Mouse (Mus musculus): ENCODE measurements around the gene Bnip1.

Gene Bnip1

DNA sequence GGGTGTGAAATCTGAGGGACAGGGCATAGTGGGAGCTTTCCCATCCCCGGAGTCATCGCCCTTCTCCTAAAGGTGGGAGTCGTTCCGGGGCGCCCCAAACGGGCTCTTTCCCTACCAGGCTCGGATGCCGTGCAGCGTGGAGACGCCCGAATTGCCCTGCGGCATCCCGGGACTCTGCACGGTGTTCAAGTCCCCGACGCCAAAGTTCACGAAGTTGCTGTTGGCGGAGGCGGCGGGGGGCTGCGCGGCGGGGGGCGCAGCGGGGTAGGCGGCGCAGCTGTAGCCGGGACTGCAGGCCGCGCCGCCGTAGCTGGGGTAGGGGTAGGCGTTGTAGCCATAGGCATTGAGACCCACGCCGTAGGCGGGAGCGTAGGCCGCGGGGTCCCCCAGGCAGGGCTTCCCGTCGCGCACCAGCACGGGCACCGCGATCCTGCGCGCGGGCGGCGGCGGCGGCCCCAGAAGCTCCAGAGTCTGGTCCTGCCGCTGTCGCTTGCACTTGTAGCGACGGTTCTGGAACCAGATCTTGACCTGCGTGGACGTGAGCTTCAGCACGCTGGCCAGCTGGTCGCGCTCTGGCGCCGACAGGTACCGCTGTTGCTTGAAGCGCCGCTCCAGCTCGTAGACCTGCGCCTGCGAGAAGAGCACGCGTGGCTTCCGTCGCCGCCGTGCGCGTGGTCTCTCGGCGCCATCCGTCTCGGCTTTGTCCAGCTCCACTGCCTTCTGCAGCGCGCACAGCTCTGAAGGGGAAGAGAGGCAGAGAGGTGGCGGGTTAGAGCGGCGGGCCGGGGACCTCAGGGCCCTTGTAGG lies 58.2 kb downstream of the Bnip1 start:
- no peak for ATAC-seq (ENCODE audit: insufficient number of reproducible peaks, low FRiP score, low TSS enrichment)

DNA sequence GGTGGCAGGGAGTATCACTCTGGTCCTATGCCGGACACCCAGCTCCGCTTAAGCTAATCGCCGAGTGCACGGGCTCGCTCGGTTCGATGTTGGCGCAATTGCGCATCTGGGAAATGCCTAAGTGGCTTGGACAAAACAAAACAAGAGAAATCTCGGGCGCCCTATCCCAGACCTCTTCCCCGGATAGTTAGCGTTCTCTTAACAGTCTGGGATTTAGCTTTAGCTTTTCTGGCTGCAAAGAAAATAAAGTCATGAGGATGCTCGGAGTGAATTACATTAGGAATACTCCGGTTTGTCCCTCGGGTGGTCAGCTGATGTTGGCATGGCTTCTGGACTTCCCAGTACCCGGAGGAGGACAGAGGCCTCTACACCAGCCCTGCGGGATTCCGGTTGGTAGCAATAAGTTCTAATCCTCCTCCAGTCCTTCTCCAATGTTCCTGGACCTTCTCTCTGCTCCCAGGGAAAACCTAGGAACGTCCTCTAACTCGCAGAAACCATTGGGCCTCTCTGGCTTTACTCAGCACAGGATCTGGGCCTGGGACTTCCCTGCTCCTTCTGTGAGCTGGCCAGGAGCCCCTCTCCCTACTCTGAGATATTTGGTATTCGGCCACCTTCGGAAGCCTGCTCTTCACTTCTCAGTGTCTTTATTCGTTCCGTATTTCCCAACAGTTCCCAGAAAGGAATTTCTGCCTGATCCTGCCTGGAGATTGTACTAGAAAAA lies 59.0 kb downstream of the Bnip1 start:
- no peak for ATAC-seq (ENCODE audit: insufficient number of reproducible peaks, low FRiP score, low TSS enrichment)

- no peak for ATAC-seq (ENCODE audit: insufficient number of reproducible peaks, low FRiP score, low TSS enrichment)
Observed at GRCm38 (mm10) chr17:26840439-26840780, 59.5 kb downstream of the Bnip1 start.

DNA sequence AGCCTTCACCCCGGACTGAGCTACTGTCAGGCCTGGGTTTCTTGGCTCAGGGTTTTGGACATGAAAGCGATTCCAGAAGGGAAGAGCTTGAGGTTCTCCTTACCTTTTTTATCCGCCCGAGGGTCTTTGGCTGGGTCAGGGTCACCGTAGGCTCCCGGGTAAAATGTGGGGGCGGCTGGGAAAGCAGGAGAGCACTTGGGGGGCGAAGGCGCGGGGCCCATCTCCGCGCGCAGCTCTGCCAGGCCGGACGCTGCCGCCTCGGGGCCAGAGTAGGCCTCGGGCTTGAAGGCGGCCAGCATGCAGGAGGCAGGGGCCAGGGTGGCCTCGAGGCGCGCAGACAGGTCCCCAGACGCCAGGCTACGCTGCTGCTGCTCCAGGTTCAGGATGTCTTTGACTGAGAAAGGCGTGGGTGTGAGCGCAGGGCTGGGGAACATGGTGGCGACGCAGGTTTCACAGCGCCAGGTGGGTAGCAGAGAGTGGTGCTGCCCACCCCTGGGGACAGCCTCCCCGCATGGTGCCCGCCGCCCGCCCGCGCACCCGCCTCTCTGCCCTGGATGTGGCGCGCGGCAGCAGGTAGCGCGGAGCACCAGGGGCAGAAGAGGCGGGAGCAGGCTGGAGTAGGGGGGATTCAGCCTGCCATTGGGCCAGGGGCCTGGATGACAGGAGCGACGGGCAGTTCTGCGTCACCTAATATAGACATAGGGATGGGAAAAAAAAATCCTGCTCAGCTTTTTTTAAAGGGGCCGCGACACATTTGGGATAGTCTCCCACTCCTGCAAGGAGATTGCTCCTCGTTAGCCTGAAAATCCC lies 60.3 kb downstream of the Bnip1 start:
- no peak for ATAC-seq (ENCODE audit: insufficient number of reproducible peaks, low FRiP score, low TSS enrichment)

DNA sequence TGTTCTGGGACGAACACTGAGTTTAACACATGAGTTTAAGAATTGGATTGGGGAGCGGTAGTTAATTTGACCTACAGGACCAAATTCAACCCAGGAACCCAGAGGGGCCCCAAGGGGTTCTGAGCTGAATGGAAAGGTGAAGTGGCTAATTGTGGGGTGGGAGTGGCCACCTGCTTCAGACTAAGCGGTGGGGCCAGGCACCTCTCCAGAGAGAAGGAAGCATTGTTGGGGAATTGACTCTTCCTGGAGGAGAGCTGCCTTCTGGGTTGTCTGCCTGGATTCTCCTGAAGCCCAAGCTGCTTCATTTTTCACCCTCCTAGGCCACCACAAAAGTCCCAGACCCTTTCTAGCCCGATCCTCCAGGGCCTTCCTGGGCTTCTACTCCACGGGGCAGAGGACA lies 61.1 kb downstream of the Bnip1 start:
- no peak for ATAC-seq (ENCODE audit: insufficient number of reproducible peaks, low FRiP score, low TSS enrichment)
